Mouse (Mus musculus) left cerebral cortex, adult 9 months (tissue): ENCODE results near the gene Dnajc17.

ENCODE experiments used
- DNase-seq, 2 experiments: peaks; one replicate each; pipeline ENCODE4 v3.0.0; 2022; ENCODE audit warnings: low spot score in 2 of 2

The Dnajc17 gene

GRCm38 (mm10) chr2:119163135-119163534 lies 45.5 kb downstream of the Dnajc17 start:
- no peak for DNase-seq

GRCm38 (mm10) chr2:119161247-119161646 lies 47.3 kb downstream of the Dnajc17 start:
- DNase-seq, result no peak

DNA sequence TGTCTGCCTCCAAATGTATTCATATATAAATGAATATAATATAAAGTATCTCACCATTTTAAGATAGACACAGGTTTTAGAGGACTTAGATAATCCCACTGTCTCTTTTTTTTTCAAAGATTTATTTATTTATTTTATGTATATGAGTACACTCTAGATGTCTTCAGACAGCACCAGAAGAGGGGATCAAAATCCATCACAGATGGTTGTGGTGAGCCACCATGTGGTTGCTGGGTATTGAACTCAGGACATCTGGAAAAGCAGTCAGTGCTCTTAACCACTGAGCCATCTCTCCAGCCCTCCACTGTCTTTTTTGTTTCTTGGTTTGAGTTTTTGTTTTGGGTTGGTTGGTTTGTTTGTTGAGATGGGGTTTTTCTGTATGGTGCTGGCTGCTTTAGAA lies 50.8 kb downstream of the Dnajc17 start:
- DNase-seq, result no peak

DNA sequence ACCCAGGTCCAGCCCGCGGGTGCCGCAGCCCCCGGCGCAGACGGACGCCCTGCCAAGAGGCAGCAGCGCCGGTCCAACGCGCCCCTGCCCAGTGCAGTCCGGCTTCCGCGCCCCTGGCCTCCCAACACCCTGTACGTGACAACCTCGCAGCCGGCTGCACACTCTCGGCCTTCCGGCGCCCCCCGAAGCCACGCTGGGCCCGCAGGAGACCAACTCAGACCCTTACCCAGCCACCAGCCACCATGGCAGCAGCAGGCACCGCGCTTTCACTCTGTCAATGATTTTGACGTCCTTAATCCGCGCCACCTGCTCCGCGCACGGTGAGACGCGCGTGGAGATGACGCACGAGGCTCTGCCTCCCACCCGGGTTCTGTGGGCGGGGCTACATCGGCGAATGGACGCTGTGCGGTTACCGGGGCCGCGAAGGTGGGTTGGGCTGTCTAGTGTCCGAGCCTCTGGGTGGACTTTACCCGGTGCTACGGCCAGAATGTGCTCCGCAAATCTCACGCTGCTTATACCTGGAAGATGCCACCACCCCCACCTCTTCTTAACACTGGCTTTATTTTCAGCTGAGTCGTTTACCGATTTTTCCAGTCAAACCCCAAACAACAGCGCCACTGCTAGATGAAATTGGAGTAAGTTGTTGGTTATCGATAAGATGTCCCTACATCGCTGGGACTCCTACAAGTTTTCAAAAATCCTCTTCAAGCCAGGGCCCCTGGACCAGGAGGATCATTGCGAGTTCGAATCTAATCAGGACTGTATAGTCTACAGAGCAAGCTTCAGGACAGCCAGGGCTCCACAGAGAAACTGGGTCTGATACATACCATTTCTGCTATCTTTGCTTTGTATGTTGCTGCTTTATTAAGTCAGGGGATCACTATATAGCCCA lies 51.7 kb downstream of the Dnajc17 start, which contains the start of gene Rmdn3:
TSS of gene Rmdn3 (minus strand) at position 354 of the 892 bp plus-strand sequence.
- DNase-seq, result peak; percentile 88 to 97

DNA sequence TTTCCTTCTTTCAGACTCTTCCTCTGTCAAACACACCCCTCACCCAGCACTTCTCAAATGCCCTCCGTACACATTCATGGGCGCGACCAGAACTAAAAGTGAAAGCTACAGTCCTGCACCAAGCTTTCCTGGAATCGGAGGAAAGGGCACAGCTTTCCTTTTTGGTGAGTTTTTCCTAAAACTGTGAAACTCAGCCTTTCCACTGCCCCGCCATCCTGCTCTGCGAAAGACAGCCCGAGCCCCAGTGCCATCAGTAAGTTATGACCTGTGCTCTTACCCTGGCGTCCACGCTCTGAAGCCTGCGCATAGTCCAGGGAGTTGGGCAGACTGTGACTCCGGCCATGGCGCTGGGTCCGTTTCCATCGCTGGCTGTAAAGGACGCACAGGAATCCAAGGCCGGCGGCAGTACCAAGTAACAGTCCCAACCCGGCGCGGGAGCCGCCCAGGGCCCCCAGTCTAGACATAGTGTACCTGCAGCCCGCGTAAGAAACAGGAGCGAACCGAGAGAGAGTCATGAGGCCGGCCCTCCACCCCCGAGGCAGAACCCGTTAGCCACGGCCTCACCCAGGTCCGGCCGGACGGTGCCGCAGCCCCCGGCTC lies 52.4 kb downstream of the Dnajc17 start:
- no peak for DNase-seq

GRCm38 (mm10) chr2:119155388-119155787 lies 53.2 kb downstream of the Dnajc17 start:
- no peak for DNase-seq

DNA sequence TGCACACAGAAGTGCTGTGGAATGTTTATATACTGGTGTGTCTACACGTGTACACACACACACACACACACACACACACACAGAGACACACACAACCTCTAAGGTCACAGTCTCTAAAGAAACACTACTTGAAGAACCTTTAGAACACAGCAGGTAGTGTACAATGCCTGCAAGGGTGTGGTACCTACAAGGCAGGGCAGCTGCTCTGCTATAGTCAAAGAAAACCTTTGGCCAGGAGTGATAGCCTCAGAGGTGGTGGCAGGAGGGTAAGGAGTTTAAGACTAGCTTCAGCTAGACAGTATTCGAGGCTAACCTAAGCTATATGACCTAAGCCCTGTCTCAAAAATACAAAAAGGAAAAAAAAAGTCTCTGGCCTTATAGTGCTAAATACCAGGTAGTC lies 53.9 kb downstream of the Dnajc17 start:
- DNase-seq, result no peak

- DNase-seq, result no peak
Observed at GRCm38 (mm10) chr2:119152255-119152654, 56.3 kb downstream of the Dnajc17 start.

GRCm38 (mm10) chr2:119147775-119148174 lies 60.8 kb downstream of the Dnajc17 start:
- peak in 1 of 2 experiments; percentile 50 for DNase-seq

DNA sequence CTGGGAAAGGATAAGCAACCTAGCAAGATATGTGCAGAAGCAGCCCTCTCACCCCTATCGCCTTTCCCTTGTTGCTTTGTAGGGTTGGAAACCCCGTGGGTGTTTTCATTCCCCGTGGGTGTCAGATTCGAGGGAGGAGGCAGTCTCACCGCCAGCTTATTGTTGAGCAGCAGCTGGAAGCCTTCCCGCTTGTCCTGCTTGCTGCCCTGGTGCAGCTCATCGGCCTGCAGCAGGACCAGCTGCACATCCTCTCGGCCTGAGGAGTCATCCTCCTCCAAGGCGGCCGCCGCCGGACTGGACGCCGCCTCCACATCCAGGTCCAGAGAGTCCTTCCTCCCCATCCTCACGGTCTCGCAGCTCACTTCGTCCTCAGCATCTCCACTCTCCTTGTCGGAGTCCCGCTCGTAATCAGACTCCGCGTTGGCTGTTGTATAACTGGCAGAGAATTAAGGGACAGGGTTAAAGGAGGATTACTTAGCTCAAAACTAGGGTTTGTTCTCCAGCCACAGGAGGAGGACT lies 61.4 kb downstream of the Dnajc17 start:
- no peak for DNase-seq

GRCm38 (mm10) chr2:119146435-119146834 lies 62.2 kb downstream of the Dnajc17 start:
- no peak for DNase-seq

GRCm38 (mm10) chr2:119145199-119145598 lies 63.4 kb downstream of the Dnajc17 start:
- no peak for DNase-seq

DNA sequence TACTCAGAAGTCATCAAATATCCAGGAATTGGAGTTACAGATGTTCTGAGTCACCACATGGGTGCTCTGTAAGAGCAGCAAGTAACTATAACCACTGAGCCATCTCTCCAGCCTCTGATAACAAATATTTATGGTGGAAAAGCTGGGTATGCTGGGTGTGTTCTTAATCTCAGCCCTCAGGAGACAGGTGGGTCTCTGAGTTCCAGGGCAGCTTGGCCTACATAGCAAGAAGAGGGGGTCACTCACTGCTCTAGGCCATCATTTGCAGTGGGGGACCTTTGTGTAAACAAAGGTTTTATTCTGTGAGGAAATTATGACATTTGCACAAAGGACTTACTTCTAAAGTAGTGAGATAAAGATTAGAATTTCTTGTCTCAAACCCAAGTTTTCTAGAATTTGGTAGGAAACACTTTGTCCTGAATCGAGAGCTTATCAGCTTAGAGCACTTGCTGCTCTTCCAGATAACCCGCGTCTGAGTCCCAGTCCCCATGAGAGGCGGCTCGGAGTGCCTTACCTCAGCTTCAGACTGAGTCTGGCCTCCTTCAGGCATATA lies 72.2 kb downstream of the Dnajc17 start:
- no peak for DNase-seq
